Mouse (Mus musculus) right cerebral cortex, postnatal 4 days (tissue): Measurements from ENCODE around the gene 1700013F07Rik.
A peak's percentile ranks its signal among the peaks of the same experiment; 100 is the strongest.
"Not testable (repeated sequence)": the region's sequence is repeated elsewhere in the genome, so short reads cannot be mapped to it uniquely, and the experiment has no call there.

Source experiments
- DNase-seq: peaks from one replicate; pipeline ENCODE4 v3.0.0-alpha.2; 2022

The 1700013F07Rik gene

GRCm38 (mm10) chr3:108533951-108534350, at the start of gene 1700013F07Rik:
Gene 1700013F07Rik (plus strand): TSS chr3:108534150.
- DNase-seq, result no peak

DNA sequence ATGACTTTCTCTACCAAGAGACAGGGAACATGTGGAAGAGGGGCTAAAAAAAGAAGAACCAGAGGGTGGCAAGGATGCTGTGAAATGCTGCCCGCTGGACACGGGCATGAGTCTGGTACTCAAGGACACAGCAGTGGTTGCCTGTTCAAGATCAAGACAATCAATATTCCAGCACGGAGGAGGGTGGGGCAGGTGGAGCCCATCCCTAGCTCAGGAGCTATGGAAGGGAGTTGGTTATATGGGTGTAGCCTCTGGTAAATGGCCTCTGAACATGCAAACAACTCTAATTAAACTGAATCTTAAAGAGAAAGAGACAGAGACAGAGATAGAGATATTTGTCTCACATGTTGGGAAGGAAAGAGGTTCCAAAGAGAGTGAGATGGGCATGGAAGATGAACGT, 49.2 kb upstream of the 1700013F07Rik start:
- DNase-seq, result no peak

GRCm38 (mm10) chr3:108489968-108490367, 44.0 kb upstream of the 1700013F07Rik start:
- DNase-seq, result no peak

- no peak for DNase-seq
These were observed 39.0 kb upstream of the 1700013F07Rik start for GRCm38 (mm10) chr3:108494861-108495474.

- DNase-seq, result no peak
These were observed 38.5 kb upstream of the 1700013F07Rik start for GRCm38 (mm10) chr3:108495486-108495885.

- no peak for DNase-seq
These were observed 36.3 kb upstream of the 1700013F07Rik start for GRCm38 (mm10) chr3:108497602-108498001.

GRCm38 (mm10) chr3:108499826-108500225, 34.1 kb upstream of the 1700013F07Rik start:
- DNase-seq, result no peak

DNA sequence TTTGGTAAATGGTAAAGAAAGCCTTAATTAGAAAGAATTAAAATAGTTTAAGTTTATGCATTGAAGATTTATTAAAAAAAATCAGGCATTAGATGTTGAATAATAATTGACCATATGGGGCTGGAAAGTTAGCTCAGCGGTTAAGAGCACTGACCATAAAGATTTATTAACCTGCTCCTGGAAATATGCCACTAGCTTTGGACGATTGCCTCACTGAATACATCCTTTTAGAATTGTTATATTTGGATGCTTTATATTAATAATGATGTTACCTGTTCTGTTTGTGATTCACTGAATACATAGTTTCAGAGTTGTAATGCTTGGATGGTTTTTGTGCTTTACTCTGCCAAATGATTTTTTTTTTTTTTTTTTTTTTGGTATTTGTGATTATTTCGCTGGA, 32.5 kb upstream of the 1700013F07Rik start:
- DNase-seq, result not testable (repeated sequence)

- DNase-seq, result no peak
These were observed 30.0 kb upstream of the 1700013F07Rik start for GRCm38 (mm10) chr3:108503908-108504307.

- no peak for DNase-seq
These were observed 25.0 kb upstream of the 1700013F07Rik start for GRCm38 (mm10) chr3:108508745-108509474.

DNA sequence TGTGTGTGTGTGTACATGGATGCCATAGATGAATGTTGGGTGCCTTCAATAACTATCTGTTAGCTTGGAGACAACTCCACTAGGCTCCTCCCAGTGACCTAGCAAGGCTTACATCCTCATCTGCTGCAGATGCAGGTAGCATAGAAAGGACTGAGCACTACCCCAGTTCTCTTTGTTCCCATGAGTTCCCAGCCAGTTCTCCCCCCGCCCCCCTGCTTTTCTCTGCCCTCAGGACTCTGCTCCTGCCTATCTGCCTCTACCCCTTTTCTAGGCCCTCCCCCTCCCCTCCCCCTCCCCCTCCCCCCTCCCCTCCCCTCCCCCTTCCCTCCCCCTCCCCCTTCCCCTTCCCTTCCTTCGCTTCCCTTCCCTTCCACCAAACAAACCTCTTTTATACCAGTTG, 23.8 kb upstream of the 1700013F07Rik start:
- no peak for DNase-seq

DNA sequence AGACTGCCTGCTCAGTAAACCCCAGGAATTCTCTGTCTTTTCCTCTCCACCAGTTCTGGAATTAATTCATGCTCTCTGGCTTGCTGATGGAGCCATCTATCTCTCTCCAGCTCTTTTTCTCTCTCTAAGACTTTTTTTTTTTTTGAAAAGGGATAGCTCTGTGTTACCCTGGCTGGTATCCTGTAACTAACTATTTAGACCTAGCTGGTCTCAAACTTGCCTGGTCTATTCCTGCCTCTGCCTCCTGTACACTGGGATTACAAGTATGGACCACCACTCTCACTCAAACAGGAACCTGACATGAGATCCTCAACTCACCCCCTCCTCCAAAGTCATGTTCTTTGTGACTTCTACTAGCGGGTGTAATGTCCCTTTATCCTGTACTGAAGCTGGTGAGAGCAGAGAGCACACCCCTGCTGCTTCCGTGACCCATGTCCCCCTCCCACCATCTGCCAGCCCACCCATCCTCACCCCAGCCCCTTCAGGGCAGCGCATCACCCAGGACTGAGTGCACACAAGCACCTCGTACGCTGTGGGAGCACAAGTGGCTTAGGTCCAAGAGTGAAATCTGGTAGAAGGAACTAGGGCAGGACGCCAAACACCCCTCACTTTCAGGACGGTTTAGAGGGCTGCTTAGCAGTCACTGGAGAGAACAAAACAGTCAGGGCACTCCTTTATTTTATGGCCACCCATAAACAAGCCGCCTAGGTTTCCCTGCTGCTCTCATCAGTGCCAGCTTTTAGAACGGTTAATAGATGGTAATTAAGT, 23.1 kb upstream of the 1700013F07Rik start:
- DNase-seq, result peak; percentile 43

- no peak for DNase-seq
These were observed 20.5 kb upstream of the 1700013F07Rik start for GRCm38 (mm10) chr3:108513465-108513864.

DNA sequence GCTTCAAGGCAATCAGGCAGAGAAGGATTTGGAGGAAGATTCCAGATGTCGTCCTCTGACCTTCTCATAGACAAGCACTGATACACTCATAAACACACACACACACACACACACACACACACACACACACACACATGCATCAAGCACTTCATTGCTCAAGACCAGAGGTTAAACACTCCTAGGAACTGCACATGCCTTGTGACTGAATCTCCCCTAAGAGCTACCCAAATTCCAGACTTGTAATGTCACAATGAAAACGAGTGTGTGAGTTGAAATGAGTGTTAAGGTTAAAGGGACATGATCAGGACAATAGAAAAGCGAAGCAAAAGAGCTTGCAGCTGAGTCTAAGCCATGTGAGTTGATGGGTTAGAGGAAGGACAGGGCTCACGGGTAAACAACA, 15.7 kb upstream of the 1700013F07Rik start:
- no peak for DNase-seq

DNA sequence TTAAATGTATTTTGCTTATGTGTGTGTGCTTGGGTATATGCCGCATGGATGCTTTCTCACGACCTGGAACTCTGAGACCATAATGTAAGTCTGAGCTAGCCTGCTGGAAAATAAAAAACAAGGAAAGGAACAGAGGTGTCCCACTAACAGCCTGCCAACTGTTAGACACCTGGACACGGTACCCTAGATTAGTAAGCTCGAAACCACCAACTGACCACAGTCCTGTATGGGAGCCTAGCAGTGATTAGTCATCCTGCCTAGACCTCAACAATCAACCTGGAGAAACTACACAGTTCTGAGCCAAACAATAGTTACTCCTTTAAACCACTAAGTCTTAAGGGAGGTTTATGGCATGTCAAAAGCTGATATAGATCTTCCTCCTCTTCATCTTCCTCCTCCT, 10.5 kb upstream of the 1700013F07Rik start:
- DNase-seq, result no peak

DNA sequence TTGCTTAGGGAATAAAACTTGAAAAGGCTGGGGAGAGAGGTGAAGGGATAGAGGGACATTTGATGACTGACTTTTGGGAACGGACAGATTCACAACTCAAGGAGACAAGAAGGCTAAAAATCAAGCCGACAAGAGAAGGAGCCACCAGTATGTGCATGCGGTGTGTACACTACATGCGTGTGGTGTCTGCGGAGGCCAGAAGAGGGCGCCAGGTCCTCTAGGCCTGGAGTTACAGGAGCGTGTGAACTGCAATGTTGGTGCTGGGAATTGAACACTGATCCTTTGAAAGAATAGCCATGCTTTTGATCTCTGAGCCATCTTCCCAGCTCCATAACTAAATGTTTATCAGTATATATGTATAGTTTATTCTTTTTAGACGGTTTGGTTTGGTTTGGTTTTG, 5.5 kb upstream of the 1700013F07Rik start:
- no peak for DNase-seq

GRCm38 (mm10) chr3:108533114-108533885, 650 bp upstream of the 1700013F07Rik start:
- DNase-seq, result peak; percentile 11

DNA sequence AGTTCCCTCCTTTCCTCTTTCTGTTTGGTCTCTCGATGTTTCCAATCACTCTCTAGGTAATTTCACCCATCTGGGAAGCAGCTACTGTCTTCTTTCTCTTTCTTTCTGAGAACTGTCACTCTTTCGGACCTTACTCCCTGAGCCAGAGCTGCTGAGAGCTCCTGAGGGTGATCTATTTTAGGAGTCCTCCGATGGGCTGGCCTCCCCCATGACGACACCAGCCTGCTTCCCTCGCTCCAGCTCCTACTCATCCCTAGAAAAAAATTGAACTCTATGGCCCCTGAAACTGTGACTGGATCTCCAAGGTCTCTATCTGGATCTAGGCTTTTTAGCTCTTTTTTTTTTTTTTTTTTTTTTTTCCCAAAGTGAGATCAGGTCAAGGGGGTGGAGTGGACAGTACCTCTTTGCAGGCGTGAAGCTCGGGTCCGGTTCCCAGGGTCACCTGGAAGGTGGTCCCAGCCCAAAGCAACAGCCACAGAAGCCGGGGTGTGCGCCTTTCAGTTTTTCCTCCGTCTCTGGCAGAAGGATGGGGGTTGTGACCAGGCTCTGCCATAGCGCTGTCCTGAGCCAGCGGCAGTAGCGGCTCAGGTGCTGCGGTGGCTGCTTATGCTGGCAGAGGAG, 2.1 kb downstream of the 1700013F07Rik start:
- no peak for DNase-seq

DNA sequence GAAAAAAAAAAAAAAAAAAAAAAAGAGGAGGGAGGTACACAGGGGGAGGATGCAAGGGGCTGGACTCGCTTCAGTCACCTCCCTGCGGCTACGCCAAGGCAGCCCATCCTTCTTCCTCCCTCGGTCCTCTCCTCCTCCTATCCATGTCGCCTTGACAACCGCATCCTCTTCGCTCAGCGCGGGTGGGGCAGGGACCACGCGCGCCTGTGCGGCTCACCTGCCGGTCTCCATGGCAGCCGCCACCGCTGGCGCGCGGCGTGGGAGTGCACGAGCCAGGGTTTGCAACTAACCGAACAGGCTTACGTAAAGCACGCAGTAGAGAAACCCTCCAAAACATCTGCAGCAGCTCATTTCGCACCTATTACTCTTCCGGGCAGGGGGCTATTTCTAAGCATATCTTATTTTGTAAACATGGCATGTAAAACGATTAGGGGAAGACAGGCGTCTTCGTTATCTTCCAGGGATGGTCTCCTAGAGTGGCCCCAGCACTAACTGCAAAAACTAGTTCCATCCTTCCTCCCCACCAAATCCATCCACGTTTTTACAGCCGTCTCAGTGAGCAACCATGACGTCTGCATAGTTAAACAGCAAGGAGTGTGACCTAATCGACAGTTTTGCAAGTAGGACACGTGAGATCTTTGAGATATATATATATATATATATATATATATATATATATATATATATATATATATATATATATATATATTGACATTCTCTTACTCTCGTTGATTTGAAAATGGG, 2.7 kb downstream of the 1700013F07Rik start, which contains the start of gene 5330417C22Rik:
Gene 5330417C22Rik (minus strand): TSS at position 20 of the 744 bp plus-strand sequence.
- peak; percentile 74 for DNase-seq

DNA sequence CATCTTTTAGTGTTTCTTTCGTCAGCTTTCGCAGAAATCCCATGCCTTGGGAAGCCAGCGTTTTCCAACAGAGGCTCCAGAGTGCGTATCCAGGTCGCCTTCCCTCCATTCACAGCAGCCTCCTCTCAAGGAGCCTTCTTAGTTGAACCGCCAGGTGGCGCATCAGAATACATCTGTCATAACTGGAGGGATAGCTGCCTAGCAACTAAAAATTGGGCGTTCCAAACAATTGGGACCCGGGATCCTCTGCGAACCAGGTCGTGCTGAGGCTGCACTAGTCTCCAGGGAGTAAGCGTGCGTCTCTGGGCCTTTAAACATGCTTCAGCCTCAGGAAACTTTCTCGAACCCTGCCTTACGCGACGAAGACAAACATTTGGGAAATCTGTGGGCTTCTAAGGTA, 3.4 kb downstream of the 1700013F07Rik start:
- peak; percentile 88 for DNase-seq

DNA sequence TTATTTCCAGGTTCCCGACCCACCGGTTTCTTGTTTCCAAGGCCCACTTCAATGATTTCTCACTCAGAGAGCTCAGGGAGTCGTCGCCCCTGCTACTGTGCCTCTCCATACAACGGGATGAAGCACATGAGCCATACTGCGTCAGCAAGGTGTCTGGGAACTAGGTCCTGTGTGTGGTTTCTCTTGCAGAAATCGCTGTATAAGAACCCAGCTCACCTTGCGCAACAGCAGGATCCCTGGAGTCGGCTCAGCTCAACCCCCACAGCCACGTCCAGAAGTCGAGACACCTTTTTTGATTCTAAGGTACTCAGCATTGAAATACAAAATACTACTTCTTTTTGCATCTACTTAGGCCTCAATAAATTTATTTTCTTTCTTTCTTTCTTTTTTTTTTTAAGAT, 8.3 kb downstream of the 1700013F07Rik start:
- no peak for DNase-seq

DNA sequence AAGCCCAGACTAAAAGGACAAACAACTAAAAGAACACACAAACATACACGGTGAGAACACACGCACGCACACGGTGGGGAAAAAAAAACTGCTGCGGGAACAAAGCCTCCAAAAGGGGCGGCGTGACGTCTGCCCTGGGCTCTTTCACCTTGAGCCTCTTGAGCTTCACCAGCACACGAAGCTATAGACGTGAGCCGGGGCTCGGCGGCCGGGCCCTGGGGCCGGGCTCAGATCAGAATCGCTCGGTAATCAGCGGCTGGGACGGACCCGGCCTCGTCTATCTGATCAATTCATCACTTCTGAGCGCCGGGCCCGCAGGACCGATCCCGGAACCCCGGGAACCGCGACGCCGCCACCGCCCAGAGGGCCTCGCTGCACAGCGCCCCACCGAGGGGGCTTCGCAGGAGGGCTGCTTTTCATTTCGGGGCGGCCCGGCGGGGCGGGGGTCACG, 20.2 kb downstream of the 1700013F07Rik start:
- no peak for DNase-seq
